14 mouse cellular contexts compared by ENCODE assay signal in the genomic region with DNA sequence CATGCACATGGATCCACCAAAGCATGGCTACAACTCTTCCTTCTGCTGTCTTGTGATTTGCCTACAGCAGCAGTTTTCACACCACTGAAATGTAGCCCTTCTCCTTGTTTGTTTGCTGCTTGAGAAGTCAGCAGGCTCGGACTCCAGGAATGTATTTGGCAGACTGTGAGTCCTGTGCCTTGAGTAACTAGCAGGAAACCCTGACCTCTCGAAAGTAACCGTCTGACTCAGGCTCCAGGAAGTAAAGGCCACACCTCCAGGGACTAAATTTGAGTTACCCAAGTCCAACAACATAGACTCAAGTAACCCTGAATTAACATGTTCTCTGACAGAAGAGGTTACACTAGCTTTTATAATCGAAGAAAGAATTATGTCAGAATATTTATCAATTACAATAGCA.
DNase-seq lines count a peak whose midpoint lies in the region; ATAC-seq and TF ChIP-seq lines count a peak whose summit lies in the region.
"Had no signal": no experiment of that assay in that cellular context is flagged by ENCODE, and none has a peak within 500 bp of the region (broad histone marks: within the 10 kb centered on the region; RNA-seq: fewer than 3 reads in every experiment).

No protein-coding gene starts in this region.

- no peaks in the 10 kb centered on the region for H3K9me3 ChIP-seq in kidney, embryonic 14.5 days (ENCODE audit: control insufficient read depth, low read length)
- H3K9me3 ChIP-seq in hindbrain, embryonic 12.5 days (replicated peaks), result no peaks in the 10 kb centered on the region
- H3K9me3 ChIP-seq: midbrain, embryonic 12.5 days had no signal

- peak; percentile 43 for DNase-seq in kidney, adult 2 months
- peak; percentile 4 for DNase-seq in c-Kit-positive CD71-negative TER-119-negative erythroid progenitor cells, embryonic 14.5 days (ENCODE audit: low read depth)
- DNase-seq in kidney, postnatal 4 days, result peak; percentile 2 to 3
- DNase-seq in skeletal muscle tissue, adult 2 months (ENCODE audit: low read depth, low spot score), result peak; percentile 19
- DNase-seq in gastrocnemius, postnatal 10 days, result no peak
- DNase-seq in cerebellum, adult 11 months, result no peak
- DNase-seq: cerebellum, postnatal 36 days; heart, postnatal 4 days had no signal

- no peak overlapping the region for H3K4me2 ChIP-seq in kidney, embryonic 14.5 days (replicated peaks; ENCODE audit: low read depth, low read length)
- no peak overlapping the region for H3K4me2 ChIP-seq in hindbrain, embryonic 12.5 days (replicated peaks)
- H3K4me2 ChIP-seq: midbrain, embryonic 12.5 days had no signal

- no peak overlapping the region for H3K27ac ChIP-seq in kidney, adult 2 months (ENCODE audit: insufficient read depth, low read depth, low read length)
- no peak overlapping the region for H3K27ac ChIP-seq in kidney, embryonic 14.5 days (ENCODE audit: low read depth, low read length)
- H3K27ac ChIP-seq in hindbrain, embryonic 12.5 days, result no peak overlapping the region
- H3K27ac ChIP-seq: liver, embryonic 14.5 days; midbrain, embryonic 12.5 days had no signal

- 30% methylated on average over 4 of the region's 4 CpGs for WGBS in kidney, adult 2 months
- WGBS in kidney, embryonic 14.5 days, result 46% methylated on average over 4 of the region's 4 CpGs
- 73% methylated on average over 4 of the region's 4 CpGs for WGBS in hindbrain, embryonic 12.5 days

- no peak overlapping the region for H3K4me3 ChIP-seq in kidney, adult 2 months (ENCODE audit: insufficient read depth, low read depth, low read length)
- no peak overlapping the region for H3K4me3 ChIP-seq in kidney, embryonic 14.5 days (ENCODE audit: low read length)
- H3K4me3 ChIP-seq in hindbrain, embryonic 12.5 days, result no peak overlapping the region
- H3K4me3 ChIP-seq: midbrain, embryonic 12.5 days had no signal

- no peak for TF ChIP-seq POLR2A in kidney, adult 2 months (IDR thresholded peaks at IDR 0.05; ENCODE audit: low read depth, low read length)

- no peak for TF ChIP-seq CTCF in kidney, adult 2 months (conservative IDR thresholded peaks at IDR 0.05; ENCODE audit: insufficient read depth, insufficient read length, low read depth, low read length)

- no peak for ATAC-seq in kidney, embryonic 14.5 days (ENCODE audit: low FRiP score, low TSS enrichment)
- ATAC-seq in hindbrain, embryonic 12.5 days (ENCODE audit: low FRiP score), result no peak
- ATAC-seq: forebrain, embryonic 16.5 days; intestine, embryonic 16.5 days had no signal

- H3K9ac ChIP-seq in kidney, embryonic 14.5 days (ENCODE audit: low read depth, low read length), result no peak overlapping the region
- H3K9ac ChIP-seq in hindbrain, embryonic 12.5 days, result no peak overlapping the region
- H3K9ac ChIP-seq: liver, embryonic 14.5 days; midbrain, embryonic 12.5 days had no signal

- no peaks in the 10 kb centered on the region for H3K4me1 ChIP-seq in kidney, adult 2 months (ENCODE audit: control insufficient read depth, insufficient read depth, low read length)
- no peaks in the 10 kb centered on the region for H3K4me1 ChIP-seq in kidney, embryonic 14.5 days (ENCODE audit: control insufficient read depth, insufficient read depth, low read length)
- H3K4me1 ChIP-seq in hindbrain, embryonic 12.5 days, result peaks cover 3% of the 10 kb centered on the region; the same call in 1 of the 2 replicates
- H3K4me1 ChIP-seq: midbrain, embryonic 12.5 days had no signal

- H3K27me3 ChIP-seq in kidney, adult 2 months (replicated peaks; ENCODE audit: control insufficient read depth, insufficient read depth, low read length), result no peaks in the 10 kb centered on the region
- H3K27me3 ChIP-seq in kidney, embryonic 14.5 days (ENCODE audit: control insufficient read depth, insufficient read depth, low read length), result no peaks in the 10 kb centered on the region
- no peaks in the 10 kb centered on the region for H3K27me3 ChIP-seq in hindbrain, embryonic 12.5 days
- H3K27me3 ChIP-seq: midbrain, embryonic 12.5 days had no signal

- no peaks in the 10 kb centered on the region for H3K36me3 ChIP-seq in kidney, adult 2 months (ENCODE audit: control insufficient read depth, insufficient read depth, low read length)
- H3K36me3 ChIP-seq in kidney, embryonic 14.5 days (ENCODE audit: control insufficient read depth, insufficient read depth, low read length), result no peaks in the 10 kb centered on the region
- H3K36me3 ChIP-seq in hindbrain, embryonic 12.5 days, result no peaks in the 10 kb centered on the region
- H3K36me3 ChIP-seq: midbrain, embryonic 12.5 days had no signal

Comparison
In these comparisons a context has a peak if more than half of its experiments do, and no peak if none do; other contexts are left out.
1. DNase-seq: peak in kidney, adult 2 months (single experiment), c-Kit-positive CD71-negative TER-119-negative erythroid progenitor cells, embryonic 14.5 days (single experiment), kidney, postnatal 4 days (2 of 2) and skeletal muscle tissue, adult 2 months (single experiment); none in gastrocnemius, postnatal 10 days (single experiment) and cerebellum, adult 11 months (single experiment).